Mouse (Mus musculus) midbrain, postnatal 0 days (tissue): ENCODE measurements at regions not wholly inside any gene's neighbourhood (a gene's known extent, or its start where the extent isn't known, plus 50 kb on each side); places are given as distances from the start of the nearest gene placed in this dataset.

Experiments used
- ATAC-seq: fragments of 200-750 bp; cut with Nextera tagmentation; 2 replicates; pipeline ENCODE4 v1.8.0; 2017; ENCODE audit warnings: moderate number of reproducible peaks, mild to moderate bottlenecking, moderate TSS enrichment, moderate library complexity; ENCODE audit not compliant: low FRiP score
- DNase-seq: peaks from one replicate; pipeline ENCODE4 v3.0.0-alpha.2; 2015; ENCODE audit warnings: low spot score
- H3K27ac ChIP-seq: fragments of 300-500 bp; sonication (generic); 2 replicates; pipeline ENCODE4 v1.5.1; 2014; ENCODE audit warnings: low read depth, mild to moderate bottlenecking, low read length, mixed read lengths
- H3K27me3 ChIP-seq: fragments of 300-500 bp; sonication (generic); 2 replicates; pipeline ENCODE4 v1.6.1; 2014; ENCODE audit warnings: low read length, control low read depth, mixed read lengths; ENCODE audit not compliant: insufficient read depth
- H3K36me3 ChIP-seq: fragments of 300-500 bp; sonication (generic); 2 replicates; pipeline ENCODE4 v1.6.1; 2014; ENCODE audit warnings: low read length, control low read depth, mixed read lengths; ENCODE audit not compliant: insufficient read depth
- H3K4me1 ChIP-seq: fragments of 300-500 bp; sonication (generic); 2 replicates; pipeline ENCODE4 v1.6.1; 2014; ENCODE audit warnings: mild to moderate bottlenecking, control low read depth, antibody characterized with exemption, low read length, mixed read lengths; ENCODE audit not compliant: insufficient read depth
- H3K4me2 ChIP-seq: fragments of 300-500 bp; sonication (generic); 2 replicates; pipeline ENCODE4 v1.6.1; 2014; ENCODE audit warnings: low read depth, mild to moderate bottlenecking, low read length, mixed read lengths; ENCODE audit not compliant: poor library complexity, severe bottlenecking
- H3K4me3 ChIP-seq: fragments of 300-500 bp; sonication (generic); 2 replicates; pipeline ENCODE4 v1.5.1; 2014; ENCODE audit warnings: low read depth, mild to moderate bottlenecking, low read length, moderate library complexity
- H3K9ac ChIP-seq: fragments of 300-500 bp; sonication (generic); replicated peaks from 2 replicates; pipeline ENCODE4 v1.6.1; 2014; ENCODE audit warnings: mild to moderate bottlenecking, low read length, moderate library complexity, mixed read lengths; ENCODE audit not compliant: poor library complexity, severe bottlenecking
- H3K9me3 ChIP-seq: fragments of 300-500 bp; sonication (generic); 2 replicates; pipeline ENCODE4 v1.6.1; 2016; ENCODE audit warnings: low read length, control low read depth
- CTCF ChIP-seq: IDR thresholded peaks from 2 replicates; pipeline ENCODE4 v1.5.1; 2016; ENCODE audit warnings: antibody characterized with exemption, mild to moderate bottlenecking
- WGBS: fragments of 180-500 bp; shearing (Covaris S2); extraction: QIAGEN DNeasy Blood & Tissue Kit; methylation state at CpG from one replicate; pipeline ENCODE4 v1.1.7; 2014; 5-methylcytosine and 5-hydroxymethylcytosine counted together

DNA sequence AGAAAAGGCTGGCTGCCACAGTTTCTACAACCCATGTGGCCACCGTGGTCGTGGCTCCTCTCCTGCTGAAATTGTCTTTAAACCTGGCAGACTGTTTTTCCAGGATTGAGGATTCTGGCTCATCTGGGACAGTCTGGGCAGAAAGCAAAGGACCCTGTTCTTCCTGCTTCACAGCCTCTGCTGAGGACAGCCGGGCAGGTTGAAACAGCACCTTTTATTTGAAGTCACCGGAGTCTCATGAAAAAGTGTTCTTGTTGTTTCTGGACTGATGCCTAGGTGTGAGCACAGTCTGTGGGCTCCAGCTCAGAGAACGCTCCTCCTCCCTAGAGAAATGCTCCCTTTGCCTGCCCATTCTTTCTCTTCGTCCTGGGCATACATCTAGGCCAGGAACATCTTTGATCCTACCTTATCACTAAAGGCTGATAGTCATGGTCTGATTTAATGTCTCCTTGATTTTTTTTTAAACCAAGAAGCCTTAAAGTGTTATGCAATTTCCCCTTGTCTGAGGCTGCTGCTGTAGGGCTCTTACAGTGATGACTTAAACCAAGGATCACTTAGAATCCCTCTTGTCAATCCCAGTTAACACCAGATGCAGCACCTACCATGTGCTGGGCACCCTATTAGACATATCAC is 177.0 kb upstream of the Frmd6 start:
- Histone ChIP-seq H3K4me3 (no peak overlapping the region), H3K4me2 (no peak overlapping the region), H3K9me3 (no peaks in the 10 kb centered on the region), H3K27me3 (no peaks in the 10 kb centered on the region), H3K4me1 (no peaks in the 10 kb centered on the region), H3K9ac (no peak overlapping the region), H3K27ac (no peak overlapping the region), H3K36me3 (no peaks in the 10 kb centered on the region)
- ATAC-seq (no peak), DNase-seq (no peak)
- TF ChIP-seq CTCF = no peak
- WGBS = 75% methylated on average over 6 of the region's 6 CpGs

DNA sequence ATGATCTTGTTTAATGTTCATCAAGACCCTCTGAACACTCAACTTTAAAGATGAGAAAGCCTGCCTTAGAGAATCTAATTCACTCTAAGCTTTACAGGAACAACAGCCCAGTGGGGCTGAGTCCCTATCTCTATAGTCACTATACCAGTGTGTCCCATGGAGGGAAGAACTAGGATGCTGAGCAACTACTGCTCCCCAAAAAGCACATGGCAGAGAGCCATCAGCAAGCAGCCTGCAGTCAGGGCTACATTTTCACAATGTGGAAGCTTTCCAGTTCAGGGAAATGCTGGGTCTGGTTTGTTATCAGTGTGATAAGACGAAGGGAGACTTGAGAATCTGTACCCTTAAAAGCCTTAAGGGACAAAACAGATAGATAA is 176.5 kb upstream of the Frmd6 start:
- DNase-seq (no peak), ATAC-seq (no peak)
- Histone ChIP-seq H3K9ac (no peak overlapping the region), H3K9me3 (no peaks in the 10 kb centered on the region), H3K4me1 (no peaks in the 10 kb centered on the region), H3K36me3 (no peaks in the 10 kb centered on the region), H3K4me2 (no peak overlapping the region), H3K27ac (no peak overlapping the region), H3K27me3 (no peaks in the 10 kb centered on the region), H3K4me3 (no peak overlapping the region)
- WGBS = 92% methylated on average over 1 of the region's 1 CpGs
- TF ChIP-seq CTCF = no peak

DNA sequence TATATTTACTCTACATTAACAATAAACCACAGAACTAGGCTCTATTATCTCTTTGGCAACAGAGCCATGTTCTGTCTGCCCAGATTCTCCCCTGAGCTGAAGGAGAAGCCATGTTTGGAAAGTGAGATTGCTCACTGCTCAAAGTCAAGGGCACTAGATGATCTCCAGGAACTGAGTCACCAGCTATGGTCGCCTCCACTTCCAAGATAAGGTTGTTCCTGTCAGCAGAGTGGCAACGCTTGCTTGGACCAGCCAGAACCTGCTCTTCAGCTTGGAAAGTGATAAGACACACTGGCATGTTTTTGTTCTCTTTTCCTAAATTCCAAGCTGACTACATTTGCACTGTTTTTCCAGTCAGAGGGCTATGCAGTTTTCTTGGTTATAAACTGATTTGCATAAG is 175.6 kb upstream of the Frmd6 start:
- no peak for TF ChIP-seq CTCF
- DNase-seq = no peak
- no peak for ATAC-seq
- no peaks in the 10 kb centered on the region for H3K4me1 ChIP-seq
- H3K4me2 ChIP-seq = no peak overlapping the region
- 87% methylated on average over 2 of the region's 2 CpGs for WGBS
- H3K36me3 ChIP-seq = no peaks in the 10 kb centered on the region
- no peaks in the 10 kb centered on the region for H3K27me3 ChIP-seq
- no peaks in the 10 kb centered on the region for H3K9me3 ChIP-seq
- H3K4me3 ChIP-seq = no peak overlapping the region
- H3K27ac ChIP-seq = no peak overlapping the region
- no peak overlapping the region for H3K9ac ChIP-seq

DNA sequence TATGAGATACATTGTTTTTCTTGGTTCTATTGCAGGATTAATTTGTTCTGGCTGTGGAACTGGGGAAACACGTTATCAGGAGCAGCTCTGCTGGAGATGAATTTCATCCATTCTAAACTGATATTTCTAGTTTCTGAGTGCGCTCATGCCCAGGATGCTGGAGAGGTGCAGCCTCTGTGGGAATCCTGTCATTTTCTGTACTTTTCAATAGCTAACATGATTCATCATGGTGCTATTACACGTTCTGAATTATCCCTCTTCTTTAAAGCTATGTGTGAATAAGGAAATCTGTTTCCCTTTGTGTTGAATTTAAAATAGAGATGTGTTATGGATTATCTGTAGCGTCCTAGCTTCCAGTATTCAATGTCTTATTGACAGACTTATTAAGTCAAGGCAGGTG is 174.8 kb upstream of the Frmd6 start:
- H3K4me3 ChIP-seq = no peak overlapping the region
- ATAC-seq = no peak

DNA sequence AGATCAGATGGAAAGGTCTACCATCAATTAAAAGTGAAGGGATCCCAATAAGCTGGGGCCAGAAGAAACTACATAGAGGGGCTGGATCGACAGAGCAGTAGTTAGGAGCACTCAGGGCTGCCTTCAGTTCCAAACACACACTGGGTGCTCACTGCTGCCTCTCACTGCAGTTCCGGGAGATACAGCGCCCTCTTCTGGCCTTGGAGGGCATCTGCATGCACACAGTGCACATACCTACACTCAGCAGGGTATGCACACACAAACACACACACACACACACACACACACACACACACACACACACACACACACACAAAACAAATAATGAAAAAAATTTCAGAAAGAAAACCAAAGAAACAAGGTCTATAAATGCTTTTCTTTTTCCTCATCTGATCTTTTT is 172.6 kb upstream of the Frmd6 start:
- no peaks in the 10 kb centered on the region for H3K9me3 ChIP-seq
- ATAC-seq (no peak), DNase-seq (no peak)
- no peak overlapping the region for H3K27ac ChIP-seq
- H3K4me2 ChIP-seq = no peak overlapping the region
- H3K36me3 ChIP-seq = no peaks in the 10 kb centered on the region
- 87% methylated on average over 3 of the region's 3 CpGs for WGBS
- peak; percentile 34; the same call in 1 of the 2 replicates for TF ChIP-seq CTCF
- H3K4me1 ChIP-seq = no peaks in the 10 kb centered on the region
- no peak overlapping the region for H3K9ac ChIP-seq
- H3K27me3 ChIP-seq = no peaks in the 10 kb centered on the region
- no peak overlapping the region for H3K4me3 ChIP-seq

More for the DNA sequence above, 174.8 kb upstream of the Frmd6 start:
- no peak for TF ChIP-seq CTCF
- no peaks in the 10 kb centered on the region for H3K4me1 ChIP-seq
- no peaks in the 10 kb centered on the region for H3K9me3 ChIP-seq
- DNase-seq = no peak
- H3K4me2 ChIP-seq = no peak overlapping the region
- no peak overlapping the region for H3K27ac ChIP-seq
- H3K36me3 ChIP-seq = no peaks in the 10 kb centered on the region
- no peaks in the 10 kb centered on the region for H3K27me3 ChIP-seq
- H3K9ac ChIP-seq = no peak overlapping the region
- 59% methylated on average over 4 of the region's 4 CpGs for WGBS

GRCm38 (mm10) chr12:70653971-70654370 is 171.3 kb upstream of the Frmd6 start:
- ATAC-seq (no peak), DNase-seq (no peak)
- no peak overlapping the region for H3K9ac ChIP-seq
- H3K4me3 ChIP-seq = no peak overlapping the region
- WGBS = 85% methylated on average over 8 of the region's 8 CpGs
- no peaks in the 10 kb centered on the region for H3K27me3 ChIP-seq
- no peaks in the 10 kb centered on the region for H3K9me3 ChIP-seq
- H3K36me3 ChIP-seq = no peaks in the 10 kb centered on the region
- no peaks in the 10 kb centered on the region for H3K4me1 ChIP-seq
- H3K27ac ChIP-seq = no peak overlapping the region
- TF ChIP-seq CTCF = no peak
- H3K4me2 ChIP-seq = no peak overlapping the region
